Mouse (Mus musculus) adrenal gland, postnatal 10 days (tissue): ENCODE data around the gene Spata33. TPM values are rescaled to one million over a fixed set of nuclear protein-coding genes. Genes with fewer than 3 reads are reported as not detected.

Experiments used
- DNase-seq: peaks from one replicate; pipeline ENCODE4 v3.0.0; 2021; ENCODE audit warnings: mixed read lengths
- total RNA-seq, 2 experiments: library from RNA; stranded (reverse); gene quantifications; 2 replicates each; pipeline ENCODE4 v1.2.3; 2021

Gene Spata33
- total RNA-seq, 2 experiments from 2014 or later, result 1.9 to 3.4 TPM

DNA sequence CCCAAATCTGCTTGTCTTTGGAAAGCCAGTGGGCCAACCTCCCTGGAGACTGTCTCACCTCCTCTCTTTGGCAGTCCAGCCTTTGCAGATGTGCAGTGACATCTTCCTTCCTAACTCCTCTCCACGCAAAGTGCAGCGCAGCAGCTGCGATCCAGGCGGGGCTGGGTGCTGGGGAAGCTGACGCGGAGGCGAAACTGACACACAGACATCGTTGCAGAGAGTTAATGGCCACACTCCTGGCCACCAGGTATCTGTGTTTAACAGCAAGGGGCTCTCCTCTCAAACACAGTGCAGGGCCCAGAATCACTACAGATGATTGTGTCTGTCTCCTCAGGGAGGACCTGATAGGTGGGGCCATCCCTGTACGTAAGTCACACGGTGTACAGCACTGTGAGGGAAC, 58.5 kb downstream of the Spata33 start:
- DNase-seq, result no peak

Other genes with a start within 250 kb of the Spata33 start
- gene Ankrd11, start 170.6 kb upstream of the Spata33 start, total RNA-seq, result 100 to 1,000 TPM in 1 of 2 experiments, 10 to 100 TPM in 1; 73.9 to 103 TPM
- gene Spg7, start 149.9 kb upstream of the Spata33 start, total RNA-seq, result 10 to 100 TPM; 64.9 to 82.8 TPM
- gene Rpl13, start 110.5 kb upstream of the Spata33 start, total RNA-seq, result 100 to 1,000 TPM; 682 to 692 TPM
- 1 to 10 TPM; 4.9 to 5.1 TPM for gene Cpne7, start 95.5 kb upstream of the Spata33 start, total RNA-seq
- gene Sult5a1, start 54.5 kb upstream of the Spata33 start, total RNA-seq, result 10 to 100 TPM in 1 of 2 experiments, 1 to 10 TPM in 1; 9.0 to 10.3 TPM
- gene Dpep1, start 26.6 kb upstream of the Spata33 start, total RNA-seq, result 10 to 100 TPM; 19.1 to 33.3 TPM
- 10 to 100 TPM; 76.0 to 81.4 TPM for gene Chmp1a, start 69 bp upstream of the Spata33 start, total RNA-seq
- 10 to 100 TPM; 43.6 to 56.7 TPM for gene Cdk10, start 12.0 kb downstream of the Spata33 start, total RNA-seq
- gene Spata2l, start 23.4 kb downstream of the Spata33 start, total RNA-seq, result 10 to 100 TPM in 1 of 2 experiments, 1 to 10 TPM in 1; 9.5 to 16.7 TPM
- 10 to 100 TPM; 17.0 to 21.3 TPM for gene Zfp276, start 41.4 kb downstream of the Spata33 start, total RNA-seq
- 10 to 100 TPM; 23.1 to 26.7 TPM for gene Vps9d1, start 41.5 kb downstream of the Spata33 start, total RNA-seq
- 10 to 100 TPM in 1 of 2 experiments, 1 to 10 TPM in 1; 7.7 to 10.6 TPM for gene Fanca, start 105.7 kb downstream of the Spata33 start, total RNA-seq
- 1 to 10 TPM; 2.0 to 2.5 TPM for gene Spire2, start 119.9 kb downstream of the Spata33 start, total RNA-seq
- gene Tcf25, start 160.9 kb downstream of the Spata33 start, total RNA-seq, result 100 to 1,000 TPM; 177 TPM
- not detected for gene Mc1r, start 194.3 kb downstream of the Spata33 start, total RNA-seq
- 10 to 100 TPM; 29.3 to 74.9 TPM for gene Tubb3, start 198.6 kb downstream of the Spata33 start, total RNA-seq
- 10 to 100 TPM; 33.2 to 40.3 TPM for gene Def8, start 210.7 kb downstream of the Spata33 start, total RNA-seq